ENCODE assay signal across 16 mouse cellular contexts in genomic region chr13:51041121-51041520, GRCm38 (mm10).
"Had no signal": no experiment of that assay in that cellular context is flagged by ENCODE, and none has a peak within 500 bp of the region (broad histone marks: within the 10 kb centered on the region; RNA-seq: fewer than 3 reads in every experiment).

No protein-coding gene starts in this region.

- H3K4me1 ChIP-seq: liver, embryonic 13.5 days; lung, embryonic 15.5 days; megakaryocyte, embryonic 14.5 days; midbrain, embryonic 15.5 days; neural tube, embryonic 12.5 days had no signal

- H3K4me2 ChIP-seq: liver, embryonic 13.5 days; lung, embryonic 15.5 days; midbrain, embryonic 11.5 days; midbrain, embryonic 15.5 days; neural tube, embryonic 12.5 days had no signal

- H3K4me3 ChIP-seq: left cerebral cortex, adult 2 months; liver, embryonic 13.5 days; lung, embryonic 15.5 days; megakaryocyte, embryonic 14.5 days; midbrain, embryonic 15.5 days; neural tube, embryonic 12.5 days had no signal

- H3K36me3 ChIP-seq: liver, embryonic 13.5 days; lung, embryonic 15.5 days; midbrain, embryonic 15.5 days; neural tube, embryonic 12.5 days had no signal

- H3K27me3 ChIP-seq: liver, embryonic 13.5 days; lung, embryonic 15.5 days; megakaryocyte, embryonic 14.5 days; midbrain, embryonic 15.5 days; neural tube, embryonic 12.5 days had no signal

- DNase-seq: kidney, adult 9 months; kidney, postnatal 4 days; liver; liver, embryonic 13.5 days; liver, postnatal 0 days; lung, postnatal 14 days; thymus, postnatal 36 days had no signal

- H3K9ac ChIP-seq: liver, embryonic 13.5 days; liver, postnatal 0 days; lung, embryonic 15.5 days; midbrain, embryonic 15.5 days; neural tube, embryonic 12.5 days had no signal

- H3K9me3 ChIP-seq: midbrain, embryonic 15.5 days had no signal

- H3K27ac ChIP-seq: kidney, postnatal 0 days; left cerebral cortex, adult 2 months; liver, embryonic 13.5 days; lung, embryonic 15.5 days; macrophage; midbrain, embryonic 15.5 days; neural tube, embryonic 12.5 days; stomach, postnatal 0 days had no signal
